Mouse (Mus musculus): ENCODE measurements around the gene Wbp11.

The Wbp11 gene

DNA sequence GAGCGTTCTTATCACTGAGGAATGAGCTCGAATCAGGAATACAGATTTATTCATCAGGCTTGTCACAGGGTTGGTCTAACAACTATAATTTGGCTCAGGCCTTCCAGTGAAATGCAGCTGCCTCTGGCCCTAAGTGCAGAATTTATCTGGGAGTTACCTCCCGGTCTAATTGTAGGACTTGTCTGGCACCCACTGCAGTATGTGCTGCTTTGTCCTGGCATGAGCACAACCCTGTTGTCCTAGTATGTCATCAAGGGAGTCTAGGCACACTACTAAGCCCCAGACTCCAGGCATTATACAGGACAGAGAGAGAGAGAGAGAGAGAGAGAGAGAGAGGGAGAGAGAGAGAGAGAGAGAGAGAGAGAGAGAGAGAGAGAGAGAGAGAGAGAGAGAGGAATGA, 9.3 kb upstream of the Wbp11 start:
- no peak for DNase-seq (ENCODE audit: low read depth, low spot score)

DNA sequence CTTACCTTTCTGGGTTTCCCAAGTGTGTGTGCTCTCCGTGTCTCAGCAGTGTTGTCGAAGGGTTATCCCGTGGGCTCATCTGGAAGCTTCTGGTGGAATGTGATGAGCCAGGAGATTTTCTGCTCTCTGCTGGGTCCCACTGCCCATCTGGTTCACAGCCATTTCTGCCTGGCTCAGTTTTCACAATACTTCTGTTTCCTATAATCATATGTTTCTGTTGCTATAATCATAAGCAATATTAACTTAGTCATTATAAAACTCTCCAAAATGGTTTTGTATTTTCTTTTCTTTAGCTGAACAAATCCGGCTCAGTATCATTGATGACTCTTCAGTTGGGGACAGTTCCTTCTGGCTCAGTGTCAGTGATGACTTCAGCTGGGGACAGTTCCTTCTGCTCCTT, 7.3 kb upstream of the Wbp11 start, which contains the start of gene Smco3:
Gene Smco3 (minus strand): TSS at position 101 of the 400 bp plus-strand sequence.
- no peak for DNase-seq (ENCODE audit: low read depth, low spot score)

DNA sequence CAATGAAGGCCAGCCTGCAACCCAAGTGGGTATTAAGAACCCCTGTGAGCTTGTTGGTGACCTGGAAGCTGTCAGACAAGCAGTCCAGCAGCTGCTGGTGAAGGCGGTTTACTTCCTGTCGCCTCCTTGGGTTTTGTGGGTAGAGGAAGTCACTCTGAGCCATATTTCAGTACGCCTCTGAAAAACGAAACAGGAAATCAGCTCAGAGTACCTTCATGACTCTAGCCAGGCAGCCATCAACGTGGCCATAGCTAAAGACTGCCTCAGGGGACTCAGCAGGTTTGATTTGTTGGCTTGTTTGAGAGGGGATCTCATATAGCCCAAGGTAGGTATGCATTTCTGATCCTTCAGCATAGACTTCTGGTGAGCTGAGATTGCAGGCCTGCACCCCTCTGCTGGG, 3.7 kb upstream of the Wbp11 start:
- peak; percentile 62 for DNase-seq (ENCODE audit: low read depth, low spot score)

DNA sequence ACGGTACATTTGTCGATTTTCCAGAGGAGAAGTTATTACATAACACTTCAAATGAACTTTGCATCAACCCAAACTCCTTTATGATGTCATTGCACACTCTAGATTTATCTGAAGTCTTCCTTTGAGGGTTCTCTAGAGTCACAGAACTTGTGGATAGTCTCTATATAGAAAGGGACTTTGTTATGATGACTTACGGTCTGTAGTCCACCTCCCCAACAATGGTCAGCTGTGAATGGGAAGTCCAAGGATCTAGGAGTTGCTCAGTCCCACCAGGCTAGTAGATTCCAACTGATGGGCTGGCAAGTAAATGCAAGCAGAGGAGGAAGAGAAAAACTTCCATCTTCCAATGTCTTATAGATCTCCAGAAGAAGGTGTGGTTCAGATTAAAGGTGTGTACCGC, 648 bp upstream of the Wbp11 start:
- DNase-seq (ENCODE audit: low read depth, low spot score): no peak

DNA sequence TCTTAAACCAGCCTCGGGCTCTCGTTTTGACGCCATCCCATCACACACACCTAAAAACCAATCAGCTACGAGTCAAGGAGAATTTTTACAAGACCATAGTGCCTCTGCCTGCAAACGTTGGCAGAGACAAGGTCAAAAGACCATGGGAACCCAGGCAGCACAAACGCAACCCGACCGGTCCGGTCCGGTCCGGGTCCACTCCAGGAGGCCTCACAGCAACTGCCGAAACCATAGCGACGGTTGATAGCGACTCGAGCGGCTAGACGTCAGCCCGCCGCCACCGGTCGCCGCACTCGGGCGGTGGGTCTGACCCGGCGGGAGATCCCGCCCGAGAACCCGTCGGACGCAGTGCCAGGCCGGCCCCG, 535 bp downstream of the Wbp11 start, which contains the start of gene BC049715:
Gene BC049715 (plus strand): TSS at position 111 of the 365 bp plus-strand sequence.
- no peak for DNase-seq (ENCODE audit: low read depth, low spot score)

DNA sequence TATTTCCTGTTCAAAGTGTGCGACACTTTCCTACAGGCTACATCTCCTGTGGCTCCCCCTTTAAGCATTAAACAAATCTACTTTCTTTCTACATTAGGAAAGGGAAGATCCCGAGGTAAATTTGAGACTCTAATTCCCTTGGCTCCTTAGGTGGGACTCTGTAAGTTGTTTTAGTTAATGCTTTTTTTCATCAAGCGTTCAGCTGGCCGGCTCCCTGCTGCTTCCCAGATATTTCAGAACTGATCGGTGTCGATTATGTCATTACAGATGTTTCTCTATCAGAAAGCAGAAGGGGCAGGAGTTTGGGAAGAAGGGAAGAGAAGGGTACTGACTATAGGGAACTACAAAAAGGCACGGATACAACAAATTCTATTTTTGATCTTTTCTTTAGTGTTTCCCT, 917 bp downstream of the Wbp11 start:
- no peak for DNase-seq (ENCODE audit: low read depth, low spot score)

DNA sequence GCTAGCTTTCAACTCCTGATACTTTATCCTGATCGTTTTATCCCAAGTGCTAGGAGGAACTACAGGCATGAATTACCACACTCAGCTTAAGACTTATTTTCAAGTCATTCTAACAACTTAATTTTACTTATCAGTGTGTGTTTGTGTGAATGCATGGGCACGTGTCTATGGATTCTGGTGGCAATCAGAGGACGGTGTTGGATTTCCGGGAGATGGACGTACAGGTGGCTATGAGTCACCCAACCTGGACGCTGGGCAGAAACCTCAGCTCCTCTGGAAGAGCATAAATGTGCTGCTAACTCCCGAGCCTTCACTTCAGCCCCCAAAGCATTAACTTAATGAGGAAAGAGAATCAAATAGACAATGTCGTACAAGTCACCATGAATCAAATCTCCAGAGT, 3.0 kb downstream of the Wbp11 start:
- DNase-seq (ENCODE audit: low read depth, low spot score): no peak

DNA sequence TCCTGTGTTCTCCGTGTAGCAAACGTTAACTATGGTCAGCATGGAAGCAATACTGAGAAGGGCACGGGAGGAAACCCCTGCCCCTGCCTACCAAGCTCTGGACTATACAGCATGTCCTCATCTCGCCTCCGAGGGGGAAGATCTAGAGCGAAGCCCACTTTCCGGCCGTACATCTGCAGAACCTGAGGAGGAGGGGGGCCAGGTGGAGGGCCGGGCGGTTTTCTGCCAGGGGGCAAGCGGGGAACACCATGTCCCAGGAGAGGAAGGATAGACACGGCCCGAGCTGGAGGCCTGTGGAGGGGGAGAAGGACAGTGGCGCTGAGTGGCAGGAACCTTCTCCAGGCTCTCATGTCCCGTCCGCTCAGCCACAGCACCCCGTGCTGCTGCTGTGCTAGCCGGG, 6.9 kb downstream of the Wbp11 start:
- no peak for DNase-seq (ENCODE audit: low read depth, low spot score)

DNA sequence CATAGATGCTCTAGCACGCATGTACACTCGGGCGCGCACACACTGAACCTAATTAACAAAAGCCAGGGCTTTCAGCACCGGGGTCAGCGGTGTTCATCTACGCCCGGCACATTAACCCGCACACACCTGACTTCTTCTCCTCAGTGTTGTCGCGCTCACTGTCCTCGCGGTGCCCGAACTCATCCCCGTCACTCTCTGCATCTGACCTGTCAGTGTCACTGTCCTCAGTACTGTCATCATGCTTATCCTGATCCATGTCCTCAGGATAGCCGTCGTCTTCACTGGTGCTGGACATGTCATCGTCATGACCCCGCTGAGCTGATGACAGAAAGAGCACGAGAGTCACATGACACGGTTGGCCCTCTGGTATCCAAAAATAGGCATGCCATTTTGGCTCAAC, 7.7 kb downstream of the Wbp11 start:
- DNase-seq (ENCODE audit: low read depth, low spot score): no peak

DNA sequence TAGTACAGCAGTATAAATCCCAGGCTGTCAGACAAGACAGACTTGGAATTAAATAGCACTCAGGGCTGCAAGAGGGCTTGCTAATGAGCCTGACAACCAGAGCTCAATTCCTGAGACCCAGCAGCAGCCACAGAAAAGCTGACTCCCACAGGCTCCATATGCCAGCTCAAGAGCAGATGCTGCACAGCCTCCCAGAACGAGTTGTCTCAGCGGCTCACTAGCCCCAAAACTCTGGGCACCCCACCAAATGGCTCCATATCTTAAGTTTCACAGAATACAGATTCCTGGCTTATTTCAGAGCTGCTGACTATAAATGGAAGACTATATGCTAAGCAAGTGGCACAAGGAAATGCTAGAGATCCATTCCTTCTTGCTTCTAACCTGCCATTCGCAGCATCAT, 10.5 kb downstream of the Wbp11 start:
- DNase-seq (ENCODE audit: low read depth, low spot score): no peak

DNA sequence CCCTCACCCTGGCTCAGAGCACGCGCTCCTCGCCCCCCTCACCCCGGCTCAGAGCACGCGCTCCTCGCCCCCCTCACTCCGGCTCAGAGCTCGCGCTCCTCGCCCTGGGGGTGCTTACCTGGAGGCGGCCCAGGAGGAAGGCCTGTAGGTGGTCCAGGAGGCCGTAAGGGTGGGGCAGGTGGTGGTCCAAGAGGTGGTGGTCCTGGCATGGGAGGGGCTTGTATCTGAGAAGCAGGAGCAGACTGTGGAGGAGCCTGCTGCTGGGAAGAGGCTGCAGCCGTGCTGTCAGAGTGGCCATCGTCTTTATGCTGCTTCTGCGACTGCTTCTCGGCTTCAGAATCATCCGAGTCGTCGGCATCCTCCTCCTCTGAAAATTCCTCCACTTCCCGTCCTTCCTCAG, 11.2 kb downstream of the Wbp11 start:
- DNase-seq (ENCODE audit: low read depth, low spot score): no peak

DNA sequence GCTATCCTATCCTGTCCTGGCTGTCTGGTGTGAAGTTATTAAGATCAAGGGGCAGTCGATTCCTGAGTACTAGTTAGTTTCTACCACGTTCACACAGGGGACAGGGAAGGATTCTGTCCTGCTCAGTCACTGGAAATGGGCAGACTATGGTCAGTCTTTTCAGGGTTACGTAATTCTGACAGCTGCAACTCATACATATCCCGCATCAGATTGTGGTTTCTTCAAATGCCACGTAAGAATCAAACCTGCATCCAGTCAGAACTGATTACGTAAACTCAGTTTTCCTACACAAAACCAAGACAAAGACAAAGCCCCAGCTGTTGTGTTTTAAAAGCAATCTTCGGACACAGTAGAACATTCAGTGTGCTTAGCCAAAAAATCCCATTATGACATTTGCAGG, 12.7 kb downstream of the Wbp11 start:
- DNase-seq (ENCODE audit: low read depth, low spot score): no peak

DNA sequence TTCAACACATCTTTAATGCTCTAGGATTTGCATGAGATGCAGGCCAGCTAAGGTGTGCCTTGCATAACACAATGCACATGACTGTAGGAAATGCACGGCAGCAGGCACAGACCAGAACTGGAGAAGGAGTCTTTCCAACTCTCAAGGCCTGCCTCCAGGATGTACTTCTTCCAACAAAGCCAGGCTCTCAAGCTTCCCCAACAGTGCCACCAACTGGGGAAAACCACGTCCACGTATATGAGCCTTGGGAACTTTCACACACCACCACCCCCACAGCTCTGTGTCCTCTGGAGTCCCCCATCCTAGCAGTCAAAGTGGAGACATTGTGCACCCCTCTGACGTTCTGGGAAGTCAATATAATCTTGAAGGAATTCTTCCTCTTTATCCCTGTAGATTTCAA, 14.9 kb downstream of the Wbp11 start:
- no peak for DNase-seq (ENCODE audit: low read depth, low spot score)

DNA sequence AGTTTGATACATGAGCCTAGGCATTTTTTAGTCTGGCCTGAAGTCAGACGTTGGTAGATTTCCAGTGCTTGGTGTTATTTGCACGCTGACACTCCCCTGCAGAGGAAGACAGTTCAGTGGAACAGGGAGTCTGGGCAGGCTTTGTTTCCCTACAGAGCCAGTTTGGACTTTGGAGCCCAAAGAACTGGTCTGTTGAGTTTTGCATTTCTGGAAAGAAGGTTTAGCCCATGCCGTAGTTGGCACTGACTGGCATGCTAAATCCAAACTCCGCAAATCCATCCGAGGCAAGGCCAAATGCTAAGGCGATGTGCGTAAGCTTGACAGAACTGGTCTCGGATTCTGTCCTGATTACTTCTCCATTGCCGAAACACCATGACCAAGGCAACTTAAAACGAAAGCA, 16.8 kb downstream of the Wbp11 start:
- no peak for DNase-seq (ENCODE audit: low read depth, low spot score)

DNA sequence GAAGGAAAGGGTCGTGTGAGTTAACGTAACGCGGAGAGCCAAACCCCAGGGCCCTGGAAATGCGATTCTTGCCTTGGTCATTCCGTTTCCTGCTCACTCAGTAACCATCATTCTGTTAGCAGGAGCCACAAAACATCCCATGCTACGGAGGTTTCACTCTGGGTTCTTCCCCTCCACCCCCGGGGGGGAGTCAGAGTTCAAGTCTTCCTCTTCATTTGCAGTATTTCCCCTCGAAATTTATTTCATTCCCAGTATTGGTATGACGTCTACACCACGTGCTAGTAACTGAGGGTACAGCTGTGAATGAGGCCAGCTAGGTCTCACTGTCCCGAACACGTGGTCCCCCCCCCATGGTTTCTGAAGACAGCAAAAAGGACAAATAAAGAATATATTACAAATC, 18.4 kb downstream of the Wbp11 start:
- peak; percentile 23 for DNase-seq (ENCODE audit: low read depth, low spot score)

DNA sequence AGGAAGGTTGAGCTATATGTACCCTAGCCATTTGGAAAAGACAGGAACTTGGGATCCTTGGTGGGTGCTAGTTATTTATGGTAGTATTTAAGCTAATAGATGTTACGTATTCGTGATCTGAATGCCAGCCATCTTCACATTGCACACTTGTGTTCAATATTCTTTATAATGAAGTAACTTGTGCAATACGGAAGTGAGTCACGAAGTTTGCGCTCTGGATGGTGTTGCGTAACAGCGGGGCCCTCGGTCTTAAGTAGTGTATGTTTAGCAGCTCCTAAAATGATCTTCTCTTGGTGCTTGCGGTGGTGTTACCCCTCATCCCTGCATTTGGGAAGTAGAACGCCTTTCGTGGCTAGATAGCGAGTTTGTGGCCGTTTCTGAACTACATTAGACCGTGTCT, 19.0 kb downstream of the Wbp11 start:
- peak; percentile 81 for DNase-seq (ENCODE audit: low read depth, low spot score)

DNA sequence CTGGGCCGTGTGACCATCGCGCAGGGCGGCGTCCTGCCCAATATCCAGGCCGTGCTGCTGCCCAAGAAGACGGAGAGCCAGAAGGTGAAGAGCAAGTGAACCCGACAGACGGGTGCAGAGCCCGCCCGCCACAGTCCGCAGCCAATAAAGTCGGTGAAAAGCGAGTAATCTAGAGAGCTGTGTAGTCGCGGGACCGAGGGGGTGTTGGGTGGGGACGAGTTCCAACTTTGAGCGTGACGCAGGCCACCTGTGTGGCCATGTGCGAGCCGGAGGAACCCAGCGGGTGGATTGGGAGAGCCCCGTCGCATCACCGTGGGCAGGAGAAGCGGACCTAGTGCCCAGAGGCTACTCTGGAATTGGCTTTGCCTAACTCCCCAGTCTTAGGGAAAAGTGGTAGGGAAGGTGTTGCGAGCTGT, 19.4 kb downstream of the Wbp11 start:
- peak; percentile 64 for DNase-seq (ENCODE audit: low read depth, low spot score)

DNA sequence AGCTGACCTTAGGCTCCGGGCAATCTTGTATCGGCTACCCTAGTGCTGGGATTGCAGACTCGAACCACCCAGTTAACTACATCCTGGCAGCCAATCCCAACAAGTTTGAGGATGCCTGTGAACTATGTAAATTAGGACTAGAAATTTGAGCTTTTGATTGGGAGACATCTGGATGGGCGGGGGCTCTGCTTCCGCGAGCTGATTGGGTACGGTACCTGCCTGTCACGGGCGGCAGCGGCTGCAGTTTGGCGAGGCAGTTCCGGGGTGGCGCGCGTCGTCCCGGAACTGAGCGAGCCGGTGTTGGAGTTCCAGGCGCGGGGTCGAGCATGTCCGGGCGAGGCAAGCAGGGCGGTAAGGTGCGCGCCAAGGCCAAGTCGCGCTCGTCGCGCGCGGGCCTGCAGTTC, 20.0 kb downstream of the Wbp11 start, which contains the start of gene H2afj:
Gene H2afj (plus strand): TSS at position 231 of the 404 bp plus-strand sequence.
- peak; percentile 99 for DNase-seq (ENCODE audit: low read depth, low spot score)

DNA sequence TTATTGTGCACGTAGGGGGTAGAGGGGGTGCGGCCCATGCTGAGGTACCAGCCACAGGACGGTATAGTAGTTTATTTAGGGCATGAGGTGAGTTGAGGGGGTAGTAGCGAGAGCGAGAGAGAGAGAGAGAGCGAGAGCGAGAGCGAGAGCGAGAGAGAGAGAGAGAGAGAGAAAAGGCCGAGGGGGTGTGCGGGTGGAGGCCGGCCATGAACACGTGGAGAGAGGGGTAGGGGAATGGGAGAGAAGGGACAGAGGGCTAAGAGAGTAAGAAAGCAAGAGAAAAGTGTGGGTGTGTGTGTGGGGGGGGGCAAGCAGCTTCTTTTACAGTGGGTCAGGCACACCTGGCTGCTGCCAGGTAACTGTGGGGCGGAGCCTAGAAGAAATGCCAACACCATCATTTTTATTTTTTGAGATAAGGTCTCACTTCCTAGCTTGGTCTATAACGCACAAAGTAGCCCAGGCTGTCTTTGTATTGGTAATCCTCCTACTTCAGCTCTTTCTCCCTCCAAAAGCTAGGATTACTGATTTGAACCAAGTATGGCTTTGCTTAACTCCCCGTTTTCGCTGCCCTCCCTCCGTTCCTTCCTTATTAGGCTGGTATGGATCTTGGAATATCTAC, 20.5 kb downstream of the Wbp11 start:
- peak; percentile 29 for DNase-seq (ENCODE audit: low read depth, low spot score)

DNA sequence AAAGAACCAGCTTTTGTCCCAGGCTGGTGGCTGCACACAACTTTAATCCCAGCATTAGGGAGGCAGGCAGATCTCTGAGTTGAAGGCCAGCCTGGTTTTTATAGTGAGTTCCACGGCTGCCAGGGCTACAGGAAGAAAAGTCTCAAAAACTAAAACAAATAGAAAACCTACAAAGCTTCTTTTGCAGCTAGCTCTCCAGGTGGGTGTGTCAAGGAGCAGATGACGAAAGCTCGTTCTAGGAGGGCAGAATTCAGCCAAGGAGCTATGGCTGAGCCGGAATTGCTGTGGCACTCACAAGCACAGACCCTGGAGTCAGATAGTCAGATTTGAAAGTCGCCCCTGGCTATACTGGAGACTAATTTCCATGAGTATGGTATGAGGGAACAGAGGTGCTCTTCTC, 21.2 kb downstream of the Wbp11 start:
- no peak for DNase-seq (ENCODE audit: low read depth, low spot score)

DNA sequence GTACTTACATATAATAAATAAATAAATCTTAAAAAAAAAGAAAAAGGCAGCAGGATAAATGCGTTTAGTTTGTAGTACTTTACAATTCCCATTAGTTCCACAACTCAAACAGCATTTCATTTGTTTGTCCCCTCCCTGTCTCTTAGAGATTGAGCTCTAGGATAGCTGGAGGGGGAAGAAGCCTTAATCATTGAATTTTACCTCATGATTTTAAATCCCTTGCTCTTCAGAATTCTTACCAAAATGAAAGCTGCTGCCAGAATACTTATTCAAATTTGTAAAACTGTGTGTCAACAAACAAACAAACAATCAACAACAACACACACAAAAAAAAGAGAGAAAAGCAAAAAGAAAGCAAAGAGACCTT, 22.6 kb downstream of the Wbp11 start:
- no peak for DNase-seq (ENCODE audit: low read depth, low spot score)

DNA sequence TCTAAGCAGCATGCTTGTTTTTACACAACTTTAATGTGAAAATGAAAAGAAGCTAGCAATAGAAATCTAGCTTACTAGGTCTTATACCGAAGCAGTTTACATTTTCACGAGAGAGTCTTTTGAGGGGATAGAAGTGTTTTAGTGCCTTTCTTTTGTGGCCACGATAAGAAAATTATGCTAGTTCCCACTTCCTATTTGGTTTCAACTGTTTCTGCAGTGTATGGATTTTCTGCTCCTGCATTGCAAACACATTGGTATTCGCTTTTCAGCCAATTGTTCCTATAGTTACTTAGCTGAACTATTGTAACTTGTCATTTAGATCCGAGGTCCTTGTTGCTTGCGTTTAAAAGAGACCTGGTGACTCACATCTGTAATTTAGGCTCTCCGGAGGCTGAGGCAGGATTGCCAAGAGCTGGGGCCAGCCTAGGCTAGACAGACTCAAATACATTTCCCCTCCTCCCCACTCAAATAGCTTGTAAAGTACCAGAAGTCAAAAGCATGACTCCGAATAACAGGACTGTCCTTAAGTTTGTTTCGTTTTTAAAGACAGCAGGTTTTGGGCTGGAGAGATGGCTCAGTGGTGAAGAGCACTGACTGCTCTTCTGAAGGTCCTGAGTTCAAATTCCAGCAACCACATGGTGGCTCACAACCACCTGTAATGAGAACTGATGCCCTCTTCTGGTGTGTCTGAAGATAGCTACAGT, 23.2 kb downstream of the Wbp11 start:
- peak; percentile 60 for DNase-seq (ENCODE audit: low read depth, low spot score)

Measured in CD4-positive, CD25-positive, alpha-beta regulatory T cell, adult 2 months (primary cell).